Mouse (Mus musculus) bone marrow macrophage, adult 2 months (primary cell): ENCODE measurements around the gene Ostn.

ENCODE experiments used
- CTCF ChIP-seq: IDR thresholded peaks from 2 replicates; pipeline ENCODE4 v1.5.1; 2012; ENCODE audit warnings: low read depth, mild to moderate bottlenecking, low read length, moderate library complexity
- POLR2A ChIP-seq: IDR thresholded peaks from 2 replicates; pipeline ENCODE4 v1.6.1; 2012; ENCODE audit warnings: mild to moderate bottlenecking, low read depth, low read length, borderline replicate concordance

GRCm38 (mm10) chr16:27399026-27399718 is 91.9 kb downstream of the Ostn start:
- no peak for TF ChIP-seq CTCF
- no peak for TF ChIP-seq POLR2A
